Mouse (Mus musculus) spleen, adult 2 months (tissue): ENCODE measurements around the gene Olfr1242. TPM values are rescaled to one million over a fixed set of nuclear protein-coding genes. Genes with fewer than 3 reads are reported as not detected.

Source experiments
- DNase-seq, 2 experiments: peaks; one replicate each; pipeline versions ENCODE4 v3.0.0 to v3.0.0-alpha.2; 2012 to 2021; ENCODE audit warnings: low spot score in 2 of 2, low read depth in 1 of 2
- H3K27ac ChIP-seq: fragments of 200-500 bp; 2 replicates; pipeline ENCODE4 v1.5.1; 2012; ENCODE audit warnings: low read length, inconsistent platforms; ENCODE audit not compliant: insufficient read depth
- H3K27me3 ChIP-seq: fragments of 200-500 bp; 2 replicates; pipeline ENCODE4 v1.6.1; 2012; ENCODE audit warnings: mild to moderate bottlenecking, moderate library complexity, low read length, inconsistent platforms; ENCODE audit not compliant: control insufficient read depth, insufficient read depth
- H3K36me3 ChIP-seq: fragments of 200-500 bp; 2 replicates; pipeline ENCODE4 v1.6.1; 2012; ENCODE audit warnings: mild to moderate bottlenecking, low read length, inconsistent platforms; ENCODE audit not compliant: control insufficient read depth, insufficient read depth
- H3K4me1 ChIP-seq: fragments of 200-500 bp; 2 replicates; pipeline ENCODE4 v1.6.1; 2011; ENCODE audit warnings: inconsistent platforms; ENCODE audit not compliant: control insufficient read depth, insufficient read depth, insufficient read length
- H3K4me3 ChIP-seq: fragments of 200-500 bp; 2 replicates; pipeline ENCODE4 v1.5.1; 2011; ENCODE audit warnings: mild to moderate bottlenecking, inconsistent platforms; ENCODE audit not compliant: insufficient read depth, insufficient read length; ENCODE audit errors: extremely low read depth
- CTCF ChIP-seq: fragments of 200-500 bp; IDR thresholded peaks from 2 replicates; pipeline ENCODE4 v1.5.1; 2011; ENCODE audit warnings: mild to moderate bottlenecking, inconsistent platforms; ENCODE audit not compliant: insufficient read depth, insufficient read length, insufficient replicate concordance; ENCODE audit errors: extremely low read depth
- POLR2A ChIP-seq: fragments of 200-500 bp; IDR thresholded peaks from 2 replicates; pipeline ENCODE4 v1.6.1; 2011; ENCODE audit warnings: low read depth, low read length, inconsistent platforms
- WGBS: fragments of 180-500 bp; shearing (Covaris S2); methylation state at CpG from one replicate; pipeline ENCODE4 v1.1.7; 2018; 5-methylcytosine and 5-hydroxymethylcytosine counted together
- polyA plus RNA-seq: library from polyadenylated mRNA; depleted of rRNA; stranded (reverse); fragments of >200 nt; gene quantifications from 2 replicates; pipeline ENCODE4 v1.2.3, GENCODE M21; 2012; rRNA removed

Gene Olfr1242
- polyA plus RNA-seq = not detected in 2 replicates

DNA sequence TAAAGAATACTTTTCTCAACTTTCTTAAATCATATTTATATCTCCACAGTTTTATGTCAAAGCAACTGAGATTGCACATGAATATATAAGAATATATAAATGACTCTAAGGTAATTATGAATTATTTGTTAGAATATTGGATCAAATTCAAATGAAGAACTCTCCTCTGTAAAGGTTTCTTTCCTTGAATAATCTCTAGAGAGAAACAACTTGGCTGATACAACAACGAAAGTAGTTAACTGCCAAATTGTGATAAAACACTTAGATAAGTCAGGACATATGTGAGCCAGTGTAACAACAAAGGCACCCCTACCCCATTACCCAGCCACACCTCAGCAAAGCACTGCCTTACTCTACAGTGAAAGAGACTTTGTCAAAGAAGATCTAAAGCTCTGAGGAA, at the start of gene Olfr1242:
TSS of gene Olfr1242 (minus strand) at position 101 of the 400 bp plus-strand sequence.
- TF ChIP-seq CTCF (no peak), POLR2A (no peak)
- H3K27ac ChIP-seq = no peak within 1 kb of the TSS
- H3K4me3 ChIP-seq = no peak within 1 kb of the TSS
- WGBS = 76% methylated on average over 1 of the region's 1 CpGs
- H3K27me3 ChIP-seq = no peaks in the 10 kb centered on the region
- H3K4me1 ChIP-seq = no peaks in the 10 kb centered on the region
- DNase-seq = no peak
- no peaks in the 10 kb centered on the region for H3K36me3 ChIP-seq

DNA sequence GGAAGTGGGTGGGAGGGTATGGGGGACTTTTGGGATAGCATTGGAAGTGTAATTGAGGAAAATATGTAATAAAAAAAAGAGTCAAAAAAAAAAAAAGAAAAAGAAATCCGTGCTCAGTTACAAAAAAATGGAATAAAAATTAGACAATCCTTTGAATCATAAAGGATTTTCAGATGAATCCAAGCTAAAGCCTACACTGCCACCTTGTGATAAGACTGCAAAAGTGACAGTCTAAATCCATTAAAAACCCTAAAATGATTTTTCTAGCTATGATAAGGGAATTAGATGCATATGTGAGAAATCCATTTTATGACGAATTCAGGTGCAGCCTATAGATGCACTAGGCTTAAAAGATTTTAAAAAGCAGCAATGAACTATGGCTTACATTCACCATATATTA, 46.4 kb upstream of the Olfr1242 start:
- TF ChIP-seq CTCF (no peak), POLR2A (no peak)
- 59% methylated on average over 2 of the region's 2 CpGs for WGBS
- Histone ChIP-seq H3K27ac (no peak overlapping the region), H3K27me3 (no peaks in the 10 kb centered on the region), H3K4me1 (no peaks in the 10 kb centered on the region), H3K36me3 (no peaks in the 10 kb centered on the region), H3K4me3 (no peak overlapping the region)
- no peak for DNase-seq

DNA sequence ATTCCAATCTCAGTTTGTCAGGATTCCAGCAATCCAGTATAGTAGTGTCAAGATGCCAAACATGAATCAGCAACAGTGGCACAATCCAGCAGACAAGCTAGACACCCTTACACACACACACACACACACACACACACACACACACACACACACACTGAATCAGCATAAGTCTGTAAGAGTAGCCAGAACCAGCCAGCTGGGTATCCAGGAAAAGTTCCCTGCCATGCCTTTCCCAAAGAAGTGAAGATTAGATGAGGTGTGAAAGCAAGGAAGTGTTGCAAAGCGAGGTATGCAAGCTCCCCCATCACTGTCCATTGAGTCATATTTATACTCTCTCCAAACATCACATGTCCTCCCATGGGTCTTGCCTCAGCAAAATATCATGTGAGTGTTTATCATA, 41.8 kb upstream of the Olfr1242 start:
- Histone ChIP-seq H3K27me3 (no peaks in the 10 kb centered on the region), H3K4me3 (no peak overlapping the region), H3K36me3 (no peaks in the 10 kb centered on the region), H3K4me1 (no peaks in the 10 kb centered on the region), H3K27ac (no peak overlapping the region)
- 59% methylated on average over 1 of the region's 1 CpGs for WGBS
- TF ChIP-seq POLR2A (no peak), CTCF (no peak)
- DNase-seq = no peak

DNA sequence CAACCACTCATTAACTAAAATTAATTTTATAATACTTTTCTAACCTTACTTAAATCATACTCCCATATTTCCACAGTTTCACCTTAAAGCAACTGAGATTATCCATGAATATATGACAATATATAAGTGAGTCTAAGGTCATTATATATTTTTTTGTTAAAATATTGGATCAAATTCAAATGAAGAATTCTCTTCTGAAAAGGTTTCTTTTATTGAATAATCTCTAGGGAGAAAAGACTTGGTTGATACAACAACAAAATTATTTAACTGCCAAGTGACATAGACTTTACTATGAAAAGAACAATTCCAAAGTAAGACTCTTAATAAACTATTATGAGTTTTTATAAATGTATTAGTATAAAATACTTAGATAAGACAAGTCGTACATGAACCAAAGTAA, 33.3 kb upstream of the Olfr1242 start, which contains the start of gene Olfr1243:
TSS of gene Olfr1243 (minus strand) at position 101 of the 400 bp plus-strand sequence.
- Histone ChIP-seq H3K27me3 (no peaks in the 10 kb centered on the region), H3K36me3 (no peaks in the 10 kb centered on the region), H3K4me1 (no peaks in the 10 kb centered on the region), H3K27ac (no peak within 1 kb of the TSS), H3K4me3 (no peak within 1 kb of the TSS)
- 83% methylated on average over 1 of the region's 1 CpGs for WGBS
- TF ChIP-seq CTCF (no peak), POLR2A (no peak)
- no peak for DNase-seq

DNA sequence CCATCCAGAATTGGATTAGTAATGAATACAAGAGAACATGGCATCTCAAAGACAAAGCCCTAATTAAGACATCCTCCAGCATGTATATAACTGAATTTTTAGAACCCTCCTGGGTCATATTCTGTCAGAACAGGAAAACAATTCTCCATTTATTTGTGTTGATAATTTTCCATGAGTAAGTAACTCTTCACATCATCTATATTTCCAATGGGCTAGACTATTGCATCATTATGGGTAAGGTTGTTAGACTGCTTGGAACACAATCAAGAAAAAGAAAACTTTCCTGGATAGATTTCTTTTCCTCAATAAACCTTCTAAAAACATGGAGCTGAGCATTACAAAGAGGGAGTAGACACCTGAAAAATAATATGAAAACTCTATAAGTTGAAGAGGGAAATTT, 11.1 kb downstream of the Olfr1242 start, which contains the start of gene Olfr1241:
TSS of gene Olfr1241 (minus strand) at position 101 of the 400 bp plus-strand sequence.
- TF ChIP-seq CTCF = no peak
- TF ChIP-seq POLR2A = no peak
- Histone ChIP-seq H3K4me1 (no peaks in the 10 kb centered on the region), H3K36me3 (no peaks in the 10 kb centered on the region), H3K4me3 (no peak within 1 kb of the TSS), H3K27ac (no peak within 1 kb of the TSS), H3K27me3 (no peaks in the 10 kb centered on the region)
- DNase-seq = no peak

DNA sequence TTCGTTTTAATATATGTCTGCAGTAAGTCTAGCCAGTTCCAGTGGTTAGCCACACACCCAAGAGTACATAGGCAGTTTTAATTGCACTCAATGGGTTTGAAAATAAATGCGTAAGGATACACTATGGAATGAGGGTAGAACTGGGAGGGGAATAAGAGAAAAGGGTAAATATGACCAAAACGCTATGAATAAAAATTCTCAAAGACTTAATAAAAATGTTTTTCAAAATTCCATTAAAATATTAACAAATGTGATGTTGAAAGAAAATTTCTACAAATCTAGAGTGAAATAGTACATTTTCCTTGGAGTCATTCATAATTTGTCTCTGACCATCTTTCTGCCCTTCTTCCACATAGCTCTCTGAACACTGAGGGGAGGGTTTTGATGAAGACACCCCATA, 55.2 kb downstream of the Olfr1242 start, which contains the start of gene Olfr1240:
TSS of gene Olfr1240 (minus strand) at position 101 of the 400 bp plus-strand sequence.
- Histone ChIP-seq H3K36me3 (no peaks in the 10 kb centered on the region), H3K4me3 (no peak within 1 kb of the TSS), H3K27ac (no peak within 1 kb of the TSS), H3K27me3 (no peaks in the 10 kb centered on the region), H3K4me1 (no peaks in the 10 kb centered on the region)
- DNase-seq = no peak
- no peak for TF ChIP-seq CTCF
- no peak for TF ChIP-seq POLR2A
- WGBS = 79% methylated on average over 3 of the region's 3 CpGs

Other genes starting within 250 kb of the Olfr1242 start
- not detected in 2 replicates for gene Olfr1228, start 244.3 kb downstream of the Olfr1242 start, polyA plus RNA-seq
- gene Olfr1229, start 210.3 kb downstream of the Olfr1242 start, polyA plus RNA-seq = not detected in 2 replicates
- gene Olfr1230, start 201.1 kb downstream of the Olfr1242 start, polyA plus RNA-seq = not detected in 2 replicates
- not detected in 2 replicates for gene Olfr1231, start 191.3 kb downstream of the Olfr1242 start, polyA plus RNA-seq
- gene Olfr1232, start 168.7 kb downstream of the Olfr1242 start, polyA plus RNA-seq = not detected in 2 replicates
- gene Olfr1233, start 155.9 kb downstream of the Olfr1242 start, polyA plus RNA-seq = not detected in 2 replicates
- gene Olfr1234, start 133.5 kb downstream of the Olfr1242 start, polyA plus RNA-seq = not detected in 2 replicates
- gene Olfr1238, start 88.7 kb downstream of the Olfr1242 start, polyA plus RNA-seq = not detected in 2 replicates
- not detected in 2 replicates for gene Olfr1239, start 77.9 kb downstream of the Olfr1242 start, polyA plus RNA-seq
- not detected in 2 replicates for gene Olfr1240, start 55.3 kb downstream of the Olfr1242 start, polyA plus RNA-seq
- not detected in 2 replicates for gene Olfr1241, start 11.2 kb downstream of the Olfr1242 start, polyA plus RNA-seq
- gene Olfr1243, start 33.2 kb upstream of the Olfr1242 start, polyA plus RNA-seq = not detected in 2 replicates
- not detected in 2 replicates for gene Olfr1245, start 80.1 kb upstream of the Olfr1242 start, polyA plus RNA-seq
- not detected in 2 replicates for gene Olfr1246, start 94.8 kb upstream of the Olfr1242 start, polyA plus RNA-seq
- gene Olfr1247, start 115.8 kb upstream of the Olfr1242 start, polyA plus RNA-seq = not detected in 2 replicates
- not detected in 2 replicates for gene Olfr1248, start 119.9 kb upstream of the Olfr1242 start, polyA plus RNA-seq
- not detected in 2 replicates for gene Olfr1249, start 136.6 kb upstream of the Olfr1242 start, polyA plus RNA-seq
- gene Olfr1250, start 163.1 kb upstream of the Olfr1242 start, polyA plus RNA-seq = not detected in 2 replicates
- not detected in 2 replicates for gene Olfr1251, start 173.6 kb upstream of the Olfr1242 start, polyA plus RNA-seq
- gene Olfr1252, start 226.7 kb upstream of the Olfr1242 start, polyA plus RNA-seq = not detected in 2 replicates